Mouse (Mus musculus) liver, adult (tissue): ENCODE results near the gene Selenow.

ENCODE experiments used
- GATA4 ChIP-seq: IDR thresholded peaks from 2 replicates; pipeline ENCODE4 v1.6.1; 2014; ENCODE audit warnings: mild to moderate bottlenecking, low read length; ENCODE audit not compliant: insufficient replicate concordance

Selenow gene

DNA sequence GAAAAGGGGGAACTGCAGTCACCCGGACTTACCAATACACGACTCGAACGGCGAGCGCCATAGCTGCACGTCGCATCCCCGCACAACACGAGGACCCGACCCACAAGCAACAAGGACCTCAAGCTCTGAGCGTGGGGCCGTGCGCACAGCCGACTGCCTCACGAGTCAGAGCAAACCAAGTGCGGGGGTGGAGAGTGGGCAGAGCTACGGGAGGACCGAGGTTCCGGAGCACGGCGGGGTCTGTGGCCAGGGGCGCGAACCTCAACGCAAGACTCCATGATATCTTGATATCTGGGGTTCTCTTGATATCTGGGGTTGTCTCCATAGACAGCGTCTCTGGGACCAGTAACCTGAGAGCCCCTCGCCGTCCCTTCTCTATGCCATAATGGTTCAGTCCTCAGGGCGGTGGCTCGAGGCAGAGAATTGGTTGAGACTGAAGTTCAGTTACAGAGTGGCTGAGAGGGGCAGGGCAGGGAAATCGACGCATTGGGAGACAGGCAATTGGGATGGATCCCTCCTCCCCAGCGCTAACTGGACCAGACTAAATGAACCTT is at the start of gene Selenow:
TSS of gene Selenow (minus strand) at position 183 of the 554 bp plus-strand sequence.
- no peak for TF ChIP-seq GATA4

GRCm38 (mm10) chr7:15969674-15970073 is 47.5 kb upstream of the Selenow start:
- TF ChIP-seq GATA4: no peak

DNA sequence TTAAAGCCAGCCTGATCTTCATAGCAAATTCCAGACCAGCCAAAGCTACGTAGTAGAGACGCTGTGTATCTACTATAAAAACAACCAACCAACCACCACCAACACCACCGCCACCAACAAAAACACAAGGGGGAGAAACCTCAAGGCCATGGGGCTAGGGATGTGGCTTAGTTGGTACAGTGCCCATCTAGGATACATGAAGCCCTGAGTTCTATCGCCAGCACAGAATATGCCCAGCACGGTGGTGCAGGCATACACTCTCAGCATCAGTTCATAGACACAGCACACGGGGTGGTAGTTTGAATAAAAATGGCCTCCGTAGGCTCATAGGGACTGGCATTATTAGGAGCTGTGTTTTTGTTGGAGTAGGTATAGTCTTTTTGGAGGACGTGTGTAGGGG is 46.1 kb upstream of the Selenow start:
- TF ChIP-seq GATA4: no peak

- no peak for TF ChIP-seq GATA4
These were observed 45.1 kb upstream of the Selenow start, which contains the start of gene Ehd2 for GRCm38 (mm10) chr7:15967312-15967711. Gene Ehd2, minus strand, starts transcription at chr7:15967567.

- TF ChIP-seq GATA4: no peak
These were observed 44.3 kb upstream of the Selenow start for GRCm38 (mm10) chr7:15966489-15966888.

GRCm38 (mm10) chr7:15963798-15964652 is 41.8 kb upstream of the Selenow start:
- no peak for TF ChIP-seq GATA4

DNA sequence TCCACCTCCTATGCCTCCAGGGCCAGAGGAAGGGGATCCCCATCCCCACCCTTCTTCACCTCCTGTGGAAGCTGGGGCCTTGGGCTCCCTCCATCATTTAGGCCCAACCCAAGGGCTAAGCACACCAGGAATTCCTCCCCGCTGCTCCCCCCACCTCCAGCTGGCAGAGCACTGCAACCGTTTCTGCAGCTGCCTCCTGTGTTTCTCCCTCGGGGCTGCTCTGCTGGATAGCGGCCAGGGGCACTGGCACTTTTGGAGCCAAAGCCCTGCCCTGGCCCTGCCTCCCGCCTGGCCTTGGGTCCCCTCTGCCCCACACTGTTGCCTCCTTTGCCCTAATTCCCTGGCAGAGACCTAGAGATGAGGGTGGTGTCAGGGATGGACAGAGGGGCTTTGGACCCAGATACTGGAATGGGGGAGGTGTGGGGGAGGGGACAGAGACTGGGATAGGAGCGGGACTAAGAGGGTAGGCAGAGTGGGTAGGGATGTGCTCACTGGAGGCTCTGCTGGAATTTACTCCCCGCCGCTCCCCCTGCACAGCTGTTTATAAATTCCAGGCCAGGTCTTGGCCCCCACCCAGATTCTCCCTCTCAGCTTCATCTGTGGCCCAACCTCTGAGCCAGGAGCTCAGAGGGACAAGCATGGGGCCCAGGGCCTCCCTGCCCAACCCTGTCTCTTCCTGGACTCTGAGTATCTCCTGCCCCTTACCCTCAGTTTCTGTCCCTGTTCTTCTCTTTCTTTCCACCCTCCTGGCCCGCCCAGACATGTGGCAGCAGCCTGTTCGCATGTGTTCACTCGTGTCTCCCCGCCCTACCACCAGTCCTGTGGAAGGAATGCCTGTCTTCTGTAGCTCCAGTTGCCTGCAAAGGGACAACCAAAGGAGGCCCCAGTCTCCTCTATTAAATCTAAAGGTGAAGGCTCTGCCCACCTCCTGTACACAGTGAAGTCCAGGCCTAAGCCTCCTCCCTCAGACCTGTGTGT is 40.4 kb upstream of the Selenow start:
- TF ChIP-seq GATA4: no peak

DNA sequence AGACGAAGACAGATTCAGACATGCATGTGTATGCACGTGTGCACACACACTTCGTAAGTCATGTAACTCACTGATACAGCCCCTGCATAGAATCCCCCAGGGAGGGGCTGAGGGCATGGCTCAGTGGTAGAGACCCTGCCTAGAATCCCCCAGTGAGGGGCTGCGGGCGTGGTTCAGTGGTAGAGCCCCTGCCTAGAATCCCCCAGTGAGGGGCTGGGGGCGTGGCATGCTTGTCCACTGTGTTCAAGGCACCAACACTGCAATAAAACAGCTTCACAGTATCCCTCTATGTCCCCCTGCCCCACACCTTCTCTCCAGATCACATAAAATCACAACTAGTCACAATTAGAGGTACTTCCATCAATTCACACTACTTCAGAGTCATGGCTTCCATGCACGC is 39.6 kb upstream of the Selenow start:
- no peak for TF ChIP-seq GATA4

GRCm38 (mm10) chr7:15961239-15961638 is 39.0 kb upstream of the Selenow start:
- TF ChIP-seq GATA4: no peak

GRCm38 (mm10) chr7:15960691-15961090 is 38.5 kb upstream of the Selenow start:
- TF ChIP-seq GATA4: no peak

- TF ChIP-seq GATA4: no peak
These were observed 33.9 kb upstream of the Selenow start for GRCm38 (mm10) chr7:15956143-15956542.

- no peak for TF ChIP-seq GATA4
These were observed 33.3 kb upstream of the Selenow start for GRCm38 (mm10) chr7:15955509-15955908.

GRCm38 (mm10) chr7:15954978-15955443 is 32.8 kb upstream of the Selenow start:
- TF ChIP-seq GATA4: peak; percentile 13; the same call in 1 of the 2 replicates

GRCm38 (mm10) chr7:15954436-15954835 is 32.2 kb upstream of the Selenow start:
- TF ChIP-seq GATA4: no peak
